Mouse (Mus musculus) heart, postnatal 0 days (tissue): ENCODE data around the gene Ghr. TPM values are rescaled to one million over a fixed set of nuclear protein-coding genes. Genes with fewer than 3 reads are reported as not detected.

ENCODE experiments used
- ATAC-seq: fragments of 200-750 bp; cut with Nextera tagmentation; 2 replicates; pipeline ENCODE4 v1.8.0; 2017; ENCODE audit warnings: low read depth, moderate number of reproducible peaks, moderate library complexity; ENCODE audit not compliant: insufficient read depth
- DNase-seq: peaks from one replicate; pipeline ENCODE4 v3.0.0-alpha.2; 2016; ENCODE audit warnings: low spot score
- H3K27ac ChIP-seq: fragments of 300-500 bp; sonication (generic); 2 replicates; pipeline ENCODE4 v1.5.1; 2014; ENCODE audit warnings: low read depth, mild to moderate bottlenecking
- H3K27me3 ChIP-seq: fragments of 300-500 bp; sonication (generic); 2 replicates; pipeline ENCODE4 v1.6.1; 2014; ENCODE audit warnings: low read length, mixed read lengths; ENCODE audit not compliant: control insufficient read depth, insufficient read depth
- H3K36me3 ChIP-seq: fragments of 300-500 bp; sonication (generic); replicated peaks from 2 replicates; pipeline ENCODE4 v1.6.1; 2014; ENCODE audit warnings: low read length, mixed read lengths; ENCODE audit not compliant: control insufficient read depth, insufficient read depth
- H3K4me1 ChIP-seq: fragments of 300-500 bp; sonication (generic); 2 replicates; pipeline ENCODE4 v1.6.1; 2014; ENCODE audit warnings: antibody characterized with exemption; ENCODE audit not compliant: control insufficient read depth, insufficient read depth
- H3K4me2 ChIP-seq: fragments of 300-500 bp; sonication (generic); 2 replicates; pipeline ENCODE4 v1.6.1; 2014; ENCODE audit warnings: low read depth, mild to moderate bottlenecking, low read length, moderate library complexity
- H3K4me3 ChIP-seq: fragments of 300-500 bp; sonication (generic); 2 replicates; pipeline ENCODE4 v1.5.1; 2014; ENCODE audit warnings: low read depth, low read length
- H3K9ac ChIP-seq: fragments of 300-500 bp; sonication (generic); replicated peaks from 2 replicates; pipeline ENCODE4 v1.6.1; 2014; ENCODE audit warnings: low read depth, low read length, mixed read lengths
- H3K9me3 ChIP-seq: fragments of 300-500 bp; sonication (generic); replicated peaks from 2 replicates; pipeline ENCODE4 v1.6.1; 2016; ENCODE audit warnings: low read length; ENCODE audit not compliant: control insufficient read depth
- CTCF ChIP-seq: IDR thresholded peaks from 2 replicates; pipeline ENCODE4 v1.5.1; 2016; ENCODE audit warnings: antibody characterized with exemption, control low read depth, low read depth
- EP300 ChIP-seq: IDR thresholded peaks from 2 replicates; pipeline ENCODE4 v1.6.1; 2016; ENCODE audit warnings: antibody characterized with exemption, low read depth
- WGBS: fragments of 180-500 bp; shearing (Covaris S2); extraction: QIAGEN DNeasy Blood & Tissue Kit; methylation state at CpG from one replicate; pipeline ENCODE4 v1.1.7; 2014; 5-methylcytosine and 5-hydroxymethylcytosine counted together
- polyA plus RNA-seq: library from polyadenylated mRNA; unstranded; fragments of >200 nt; fragmentation: Nextera tagmentation; extraction: Ambion mirVana; gene quantifications from 2 replicates; pipeline ENCODE4 v1.2.1, GENCODE M21; 2015
- total RNA-seq: library from RNA; depleted of rRNA; stranded (reverse); fragments of >200 nt; gene quantifications from 2 replicates; pipeline ENCODE4 v1.2.3, GENCODE M21; 2014; ENCODE audit warnings: low replicate concordance

Gene Ghr
- total and polyA plus RNA-seq, 2 experiments from 2014 or later, result 45.1 to 67.5 TPM

DNA sequence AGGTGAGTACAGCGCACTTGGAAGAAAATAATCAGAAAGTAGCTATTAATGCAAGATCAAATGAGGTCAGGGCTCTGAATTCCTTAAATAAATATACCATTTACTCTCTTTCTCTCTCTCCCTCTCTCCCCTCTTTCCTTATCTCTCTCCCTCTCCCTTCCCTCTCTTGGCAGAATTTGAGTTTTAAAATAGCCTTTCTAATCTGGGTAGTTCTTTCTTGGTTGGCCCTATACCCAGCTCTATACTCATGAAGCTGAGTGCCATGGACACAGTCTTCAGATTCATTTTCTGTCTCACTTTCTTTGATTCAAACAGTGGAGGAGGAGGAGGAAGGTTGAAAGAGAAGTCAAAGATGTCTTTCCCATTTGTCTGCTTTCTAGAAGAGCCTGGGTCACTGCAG is 84.3 kb downstream of the Ghr start:
- ATAC-seq, result peak; percentile 81
- H3K27ac ChIP-seq, result peak overlapping the region; percentile 72
- no peak overlapping the region for H3K4me3 ChIP-seq
- peak overlapping the region; percentile 29; the same call in 1 of the 2 replicates for H3K4me2 ChIP-seq
- H3K9ac ChIP-seq, result no peak overlapping the region
- DNase-seq, result peak; percentile 48
- no peaks in the 10 kb centered on the region for H3K36me3 ChIP-seq
- no peaks in the 10 kb centered on the region for H3K9me3 ChIP-seq
- 33% methylated on average over 1 of the region's 1 CpGs for WGBS
- H3K27me3 ChIP-seq, result no peaks in the 10 kb centered on the region
- TF ChIP-seq CTCF (no peak), EP300 (no peak)
- H3K4me1 ChIP-seq, result peaks cover 29% of the 10 kb centered on the region

DNA sequence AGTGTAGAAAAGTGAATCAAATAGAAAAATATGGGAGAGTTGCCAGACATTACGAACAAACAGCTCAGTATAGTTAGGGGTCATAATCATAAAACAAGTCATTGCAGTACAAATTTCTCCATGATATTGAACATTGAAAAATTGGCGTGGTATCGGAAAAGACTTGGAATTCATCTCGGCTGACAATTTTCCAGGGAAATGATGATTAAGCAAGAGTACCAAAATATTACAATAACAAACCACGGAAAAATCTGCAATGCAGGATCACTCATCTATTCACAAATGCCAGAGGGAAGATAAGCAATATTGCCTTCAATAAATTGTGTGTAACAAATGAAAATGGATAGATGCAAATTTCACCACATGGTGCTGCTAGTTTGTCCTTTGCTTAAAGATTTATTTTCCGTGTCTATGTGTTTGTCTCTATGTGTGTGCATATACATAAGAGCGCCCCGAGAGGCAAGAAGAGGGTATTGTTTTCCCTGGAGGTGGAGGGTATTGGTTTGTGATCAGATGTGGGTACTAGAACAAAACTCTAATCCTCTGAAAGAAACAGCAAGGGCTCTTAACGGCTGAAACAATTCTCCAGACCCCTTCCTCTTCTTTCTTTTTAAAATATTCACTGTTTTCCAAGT is 85.2 kb downstream of the Ghr start:
- Histone ChIP-seq H3K4me1 (peaks cover 32% of the 10 kb centered on the region), H3K9me3 (no peaks in the 10 kb centered on the region), H3K4me2 (no peak overlapping the region), H3K9ac (no peak overlapping the region), H3K27ac (peak overlapping the region; percentile 72), H3K27me3 (no peaks in the 10 kb centered on the region), H3K36me3 (no peaks in the 10 kb centered on the region), H3K4me3 (no peak overlapping the region)
- no peak for ATAC-seq
- TF ChIP-seq CTCF (no peak; the same call in 1 of the 2 replicates), EP300 (no peak)
- DNase-seq, result no peak
- WGBS, result 82% methylated on average over 9 of the region's 9 CpGs

DNA sequence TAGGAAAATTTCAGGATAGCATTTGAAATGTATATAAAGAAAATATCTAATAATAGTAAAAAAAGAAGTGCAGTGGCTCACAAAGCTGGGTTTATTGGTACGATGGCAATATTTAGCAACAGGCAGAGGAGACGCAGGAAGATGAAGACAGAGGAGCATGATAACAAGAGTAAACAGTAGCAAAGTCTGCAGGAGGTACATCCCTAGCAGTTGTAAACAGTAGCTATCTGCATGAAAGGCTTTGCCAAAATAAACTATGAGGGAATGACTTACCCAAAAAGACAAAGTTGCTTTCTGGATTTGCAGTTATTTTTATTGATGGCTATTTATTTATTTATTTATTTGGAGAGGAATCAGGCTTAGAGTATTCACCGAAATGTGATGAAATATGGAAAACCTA is 92.4 kb downstream of the Ghr start:
- Histone ChIP-seq H3K4me3 (no peak overlapping the region), H3K9ac (no peak overlapping the region), H3K36me3 (no peaks in the 10 kb centered on the region), H3K27ac (no peak overlapping the region), H3K9me3 (no peaks in the 10 kb centered on the region), H3K4me1 (peaks cover 13% of the 10 kb centered on the region; the same call in 1 of the 2 replicates), H3K4me2 (no peak overlapping the region), H3K27me3 (no peaks in the 10 kb centered on the region)
- ATAC-seq, result no peak
- no peak for DNase-seq
- 83% methylated on average over 3 of the region's 3 CpGs for WGBS
- TF ChIP-seq EP300 (no peak), CTCF (no peak)

DNA sequence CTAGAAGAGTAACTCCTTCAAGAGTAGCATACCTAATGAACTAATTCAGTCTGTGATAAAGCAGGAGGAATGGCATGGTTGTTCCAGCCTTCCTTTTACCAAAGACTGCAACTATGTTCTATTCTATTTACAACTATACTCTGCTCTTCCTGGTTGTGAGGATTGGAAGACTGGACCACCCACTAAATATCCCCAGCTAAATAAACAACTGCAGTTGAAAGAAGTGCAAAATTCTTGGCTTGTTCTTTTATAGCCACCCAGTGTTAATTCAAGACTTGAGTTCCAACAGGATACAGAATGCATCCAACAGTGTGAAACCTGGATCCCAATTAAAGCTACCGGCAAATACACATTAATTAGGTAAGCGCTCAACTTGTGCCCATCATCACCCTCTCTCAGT is 93.3 kb downstream of the Ghr start:
- WGBS, result 90% methylated on average over 2 of the region's 2 CpGs
- no peak overlapping the region for H3K4me2 ChIP-seq
- DNase-seq, result no peak
- no peak overlapping the region for H3K4me3 ChIP-seq
- H3K27ac ChIP-seq, result no peak overlapping the region
- H3K27me3 ChIP-seq, result no peaks in the 10 kb centered on the region
- peaks cover 16% of the 10 kb centered on the region; the same call in 1 of the 2 replicates for H3K4me1 ChIP-seq
- ATAC-seq, result no peak
- TF ChIP-seq CTCF (no peak), EP300 (no peak)
- H3K36me3 ChIP-seq, result no peaks in the 10 kb centered on the region
- no peaks in the 10 kb centered on the region for H3K9me3 ChIP-seq
- no peak overlapping the region for H3K9ac ChIP-seq

DNA sequence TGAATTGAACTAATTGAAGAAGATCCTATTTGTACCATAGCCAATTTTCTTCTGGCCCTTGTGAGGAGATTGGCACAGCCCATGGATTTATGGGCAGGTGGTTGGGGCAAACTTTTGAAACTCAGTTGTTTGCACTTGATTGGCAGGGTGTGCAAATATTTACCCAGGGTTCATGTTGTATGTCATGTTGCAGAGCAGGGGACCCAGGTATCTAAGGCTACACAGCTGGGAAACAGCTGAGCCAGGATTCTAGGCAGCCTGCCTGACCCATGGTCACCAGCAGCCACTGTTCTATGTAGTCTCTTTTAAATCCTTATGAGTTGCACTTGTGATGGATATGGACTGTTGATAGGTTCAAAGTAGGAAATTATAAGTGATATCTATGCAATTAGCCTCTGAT is 94.1 kb downstream of the Ghr start:
- no peak for ATAC-seq
- no peak overlapping the region for H3K4me3 ChIP-seq
- no peaks in the 10 kb centered on the region for H3K9me3 ChIP-seq
- H3K36me3 ChIP-seq, result no peaks in the 10 kb centered on the region
- TF ChIP-seq CTCF (no peak), EP300 (no peak)
- peaks cover 16% of the 10 kb centered on the region; the same call in 1 of the 2 replicates for H3K4me1 ChIP-seq
- H3K4me2 ChIP-seq, result no peak overlapping the region
- no peaks in the 10 kb centered on the region for H3K27me3 ChIP-seq
- H3K9ac ChIP-seq, result no peak overlapping the region
- DNase-seq, result no peak
- H3K27ac ChIP-seq, result no peak overlapping the region

DNA sequence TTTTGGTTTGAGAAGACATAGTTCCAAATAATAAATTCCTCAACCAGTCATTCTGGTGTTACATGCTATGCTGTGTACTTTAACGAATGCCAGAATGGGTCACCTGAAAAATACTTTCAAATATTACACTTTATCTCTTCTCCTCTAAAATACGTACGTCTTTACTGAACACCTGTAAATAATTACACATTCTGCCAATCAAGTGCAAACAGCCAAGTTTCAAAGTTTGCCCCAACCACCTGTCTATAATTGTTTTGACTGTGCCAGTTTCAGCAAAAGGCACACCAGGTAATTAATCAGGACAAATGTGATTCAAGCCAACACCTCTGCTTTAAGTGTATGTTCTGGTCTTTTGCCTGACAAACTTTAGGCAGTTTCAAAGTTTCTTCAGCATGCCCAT is 94.7 kb downstream of the Ghr start:
- no peak overlapping the region for H3K27ac ChIP-seq
- WGBS, result 86% methylated on average over 3 of the region's 3 CpGs
- H3K27me3 ChIP-seq, result no peaks in the 10 kb centered on the region
- no peaks in the 10 kb centered on the region for H3K36me3 ChIP-seq
- no peak for TF ChIP-seq CTCF
- no peak for TF ChIP-seq EP300
- no peaks in the 10 kb centered on the region for H3K9me3 ChIP-seq
- DNase-seq, result no peak
- peaks cover 16% of the 10 kb centered on the region; the same call in 1 of the 2 replicates for H3K4me1 ChIP-seq
- H3K9ac ChIP-seq, result no peak overlapping the region
- H3K4me3 ChIP-seq, result no peak overlapping the region
- H3K4me2 ChIP-seq, result no peak overlapping the region
- ATAC-seq, result no peak
